Mouse (Mus musculus): Measurements from ENCODE around the gene Ccna1. TPM values are rescaled to one million over a fixed set of nuclear protein-coding genes. Genes with fewer than 3 reads are reported as not detected.

The Ccna1 gene
- polyA plus RNA-seq, 1 experiment from 2014 or later: 1.4 TPM

DNA sequence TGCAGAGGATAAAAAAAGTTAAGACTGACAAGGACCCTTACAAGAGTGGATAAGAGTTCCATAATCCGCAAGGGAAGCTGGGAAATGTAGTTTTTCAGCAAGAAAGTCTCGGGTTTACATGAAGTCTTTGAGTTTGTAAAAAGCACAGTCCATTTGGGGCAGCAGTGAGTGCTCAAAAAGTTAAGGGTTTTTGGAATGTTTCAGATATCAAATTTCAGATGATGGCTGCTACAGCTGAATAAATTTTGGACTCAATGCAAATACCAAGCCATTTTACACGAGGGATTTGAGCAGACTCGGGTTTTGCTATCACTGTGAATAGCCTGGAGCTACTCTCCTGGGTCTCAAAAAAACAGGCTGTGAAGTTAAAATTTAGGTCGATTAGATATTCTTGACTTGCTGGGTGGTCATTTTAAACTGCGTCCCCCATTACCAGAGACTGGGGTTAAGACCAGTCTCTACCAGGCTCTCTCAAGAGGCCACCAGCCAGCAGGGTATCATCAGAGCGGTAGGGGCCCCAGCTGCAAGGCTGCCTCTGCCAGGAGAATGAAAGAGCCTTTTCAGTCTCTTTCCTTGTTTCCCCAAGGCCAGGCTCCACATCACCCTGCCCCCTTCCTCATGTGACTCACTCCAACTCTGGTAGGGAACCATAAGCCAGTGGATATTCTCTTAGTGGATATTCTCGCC is 40.8 kb upstream of the Ccna1 start:
- TF ChIP-seq CTCF (IDR thresholded peaks at IDR 0.05; ENCODE audit: low read depth): peak; percentile 26; the same call in 1 of the 2 replicates
- H3K4me3 ChIP-seq (replicated peaks; ENCODE audit: low read depth, low read length): no peak overlapping the region
- H3K4me1 ChIP-seq (replicated peaks; ENCODE audit: insufficient read depth, low read length): no peaks in the 10 kb centered on the region
- H3K9me3 ChIP-seq (replicated peaks; ENCODE audit: low read length): no peaks in the 10 kb centered on the region
- no peak overlapping the region for H3K4me2 ChIP-seq (ENCODE audit: low read length)
- H3K9ac ChIP-seq (ENCODE audit: low read depth, low read length): no peak overlapping the region
- H3K27ac ChIP-seq: peak overlapping the region; percentile 64
- 37% methylated on average over 8 of the region's 8 CpGs for WGBS
- no peaks in the 10 kb centered on the region for H3K36me3 ChIP-seq (ENCODE audit: insufficient read depth, low read length)
- no peaks in the 10 kb centered on the region for H3K27me3 ChIP-seq (ENCODE audit: insufficient read depth, low read length)
- peak; percentile 85 for DNase-seq (ENCODE audit: low spot score)
- no peak for ATAC-seq (replicated peaks; ENCODE audit: low FRiP score, low read depth)

- no peak for ATAC-seq (replicated peaks; ENCODE audit: low FRiP score, low read depth)
Measured at GRCm38 (mm10) chr3:55093161-55093560, 37.9 kb upstream of the Ccna1 start.

GRCm38 (mm10) chr3:55089291-55089690 is 34.0 kb upstream of the Ccna1 start:
- H3K4me3 ChIP-seq (replicated peaks; ENCODE audit: low read depth, low read length): no peak overlapping the region
- WGBS: 69% methylated on average over 4 of the region's 4 CpGs
- ATAC-seq (replicated peaks; ENCODE audit: low FRiP score, low read depth) (no peak), DNase-seq (ENCODE audit: low spot score) (no peak)
- TF ChIP-seq CTCF (IDR thresholded peaks at IDR 0.05; ENCODE audit: low read depth): no peak
- no peaks in the 10 kb centered on the region for H3K36me3 ChIP-seq (ENCODE audit: insufficient read depth, low read length)
- H3K9me3 ChIP-seq (replicated peaks; ENCODE audit: low read length): no peaks in the 10 kb centered on the region
- no peaks in the 10 kb centered on the region for H3K27me3 ChIP-seq (ENCODE audit: insufficient read depth, low read length)
- H3K4me1 ChIP-seq (replicated peaks; ENCODE audit: insufficient read depth, low read length): no peaks in the 10 kb centered on the region
- no peak overlapping the region for H3K4me2 ChIP-seq (ENCODE audit: low read length)
- no peak overlapping the region for H3K27ac ChIP-seq
- no peak overlapping the region for H3K9ac ChIP-seq (ENCODE audit: low read depth, low read length)

More at GRCm38 (mm10) chr3:55093161-55093560, 37.9 kb upstream of the Ccna1 start:
- no peaks in the 10 kb centered on the region for H3K27me3 ChIP-seq (ENCODE audit: insufficient read depth, low read length)
- DNase-seq (ENCODE audit: low spot score): no peak
- no peak overlapping the region for H3K4me2 ChIP-seq (ENCODE audit: low read length)
- no peaks in the 10 kb centered on the region for H3K36me3 ChIP-seq (ENCODE audit: insufficient read depth, low read length)
- no peak overlapping the region for H3K9ac ChIP-seq (ENCODE audit: low read depth, low read length)
- no peak overlapping the region for H3K4me3 ChIP-seq (replicated peaks; ENCODE audit: low read depth, low read length)
- TF ChIP-seq CTCF (IDR thresholded peaks at IDR 0.05; ENCODE audit: low read depth): no peak
- H3K9me3 ChIP-seq (replicated peaks; ENCODE audit: low read length): no peaks in the 10 kb centered on the region
- no peak overlapping the region for H3K27ac ChIP-seq
- 66% methylated on average over 1 of the region's 1 CpGs for WGBS
- H3K4me1 ChIP-seq (replicated peaks; ENCODE audit: insufficient read depth, low read length): no peaks in the 10 kb centered on the region

- 50% methylated on average over 3 of the region's 3 CpGs for WGBS
- Histone ChIP-seq H3K4me3 (replicated peaks; ENCODE audit: low read depth, low read length) (no peak overlapping the region), H3K27me3 (ENCODE audit: insufficient read depth, low read length) (no peaks in the 10 kb centered on the region), H3K4me1 (replicated peaks; ENCODE audit: insufficient read depth, low read length) (no peaks in the 10 kb centered on the region), H3K4me2 (ENCODE audit: low read length) (no peak overlapping the region), H3K36me3 (ENCODE audit: insufficient read depth, low read length) (no peaks in the 10 kb centered on the region), H3K9me3 (replicated peaks; ENCODE audit: low read length) (no peaks in the 10 kb centered on the region), H3K9ac (ENCODE audit: low read depth, low read length) (no peak overlapping the region), H3K27ac (no peak overlapping the region)
- TF ChIP-seq CTCF (IDR thresholded peaks at IDR 0.05; ENCODE audit: low read depth): no peak
- ATAC-seq (replicated peaks; ENCODE audit: low FRiP score, low read depth) (no peak), DNase-seq (ENCODE audit: low spot score) (no peak)
Measured at GRCm38 (mm10) chr3:55088843-55089242, 33.5 kb upstream of the Ccna1 start.

DNA sequence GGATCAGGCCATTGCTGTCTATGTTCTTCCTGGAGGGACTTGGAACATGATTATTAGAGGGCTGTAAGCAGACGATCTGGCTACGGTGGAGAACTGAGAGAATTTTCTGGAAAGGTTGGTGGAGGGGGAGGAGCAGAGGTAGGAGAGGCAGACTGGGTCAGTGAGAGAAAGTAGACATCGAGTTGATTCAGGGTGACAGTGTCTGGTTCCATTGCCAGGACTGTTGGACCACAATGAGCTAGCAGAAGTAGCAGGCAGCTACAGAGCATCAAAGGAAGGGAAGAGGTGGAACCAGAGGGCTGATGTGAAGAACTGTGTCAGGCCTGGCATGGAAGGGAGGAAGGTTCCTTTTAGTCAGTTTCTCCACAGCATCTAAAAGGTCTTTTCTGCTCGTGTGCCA is 33.1 kb upstream of the Ccna1 start:
- ATAC-seq (replicated peaks; ENCODE audit: low FRiP score, low read depth): no peak
- H3K4me3 ChIP-seq (replicated peaks; ENCODE audit: low read depth, low read length): no peak overlapping the region
- no peak for DNase-seq (ENCODE audit: low spot score)
- H3K27me3 ChIP-seq (ENCODE audit: insufficient read depth, low read length): no peaks in the 10 kb centered on the region
- TF ChIP-seq CTCF (IDR thresholded peaks at IDR 0.05; ENCODE audit: low read depth): no peak
- 74% methylated on average over 4 of the region's 4 CpGs for WGBS
- H3K36me3 ChIP-seq (ENCODE audit: insufficient read depth, low read length): no peaks in the 10 kb centered on the region
- no peak overlapping the region for H3K4me2 ChIP-seq (ENCODE audit: low read length)
- no peak overlapping the region for H3K27ac ChIP-seq
- H3K9ac ChIP-seq (ENCODE audit: low read depth, low read length): no peak overlapping the region
- no peaks in the 10 kb centered on the region for H3K4me1 ChIP-seq (replicated peaks; ENCODE audit: insufficient read depth, low read length)
- H3K9me3 ChIP-seq (replicated peaks; ENCODE audit: low read length): no peaks in the 10 kb centered on the region

GRCm38 (mm10) chr3:55087360-55087759 is 32.1 kb upstream of the Ccna1 start:
- Histone ChIP-seq H3K27ac (no peak overlapping the region), H3K4me3 (replicated peaks; ENCODE audit: low read depth, low read length) (no peak overlapping the region), H3K9me3 (replicated peaks; ENCODE audit: low read length) (no peaks in the 10 kb centered on the region), H3K27me3 (ENCODE audit: insufficient read depth, low read length) (no peaks in the 10 kb centered on the region), H3K9ac (ENCODE audit: low read depth, low read length) (no peak overlapping the region), H3K4me1 (replicated peaks; ENCODE audit: insufficient read depth, low read length) (no peaks in the 10 kb centered on the region), H3K4me2 (ENCODE audit: low read length) (no peak overlapping the region), H3K36me3 (ENCODE audit: insufficient read depth, low read length) (no peaks in the 10 kb centered on the region)
- peak; percentile 44 for TF ChIP-seq CTCF (IDR thresholded peaks at IDR 0.05; ENCODE audit: low read depth)
- DNase-seq (ENCODE audit: low spot score) (no peak), ATAC-seq (replicated peaks; ENCODE audit: low FRiP score, low read depth) (no peak)
- WGBS: 67% methylated on average over 4 of the region's 4 CpGs

DNA sequence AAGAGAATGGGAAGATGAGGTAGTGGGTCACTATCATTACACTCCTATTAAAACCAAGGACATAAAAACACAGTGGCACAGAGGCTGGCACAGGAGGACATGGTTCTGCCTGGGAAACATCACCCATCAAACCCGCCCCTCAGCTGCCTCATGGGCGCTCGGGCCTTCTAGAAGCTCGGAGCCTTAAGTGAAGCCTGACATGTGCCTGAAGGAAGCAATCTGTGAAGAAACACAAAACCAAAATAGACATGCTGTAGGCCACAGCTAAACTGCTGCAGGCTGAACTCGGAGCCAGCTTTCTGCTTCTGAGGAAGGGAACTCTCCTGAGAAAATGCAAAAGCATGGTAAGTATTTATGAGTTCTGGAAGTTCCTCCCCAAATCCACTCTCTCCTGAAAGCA is 31.6 kb upstream of the Ccna1 start:
- Histone ChIP-seq H3K4me1 (replicated peaks; ENCODE audit: insufficient read depth, low read length) (no peaks in the 10 kb centered on the region), H3K9ac (ENCODE audit: low read depth, low read length) (no peak overlapping the region), H3K36me3 (ENCODE audit: insufficient read depth, low read length) (no peaks in the 10 kb centered on the region), H3K9me3 (replicated peaks; ENCODE audit: low read length) (no peaks in the 10 kb centered on the region), H3K4me3 (replicated peaks; ENCODE audit: low read depth, low read length) (no peak overlapping the region), H3K4me2 (ENCODE audit: low read length) (no peak overlapping the region), H3K27ac (no peak overlapping the region), H3K27me3 (ENCODE audit: insufficient read depth, low read length) (no peaks in the 10 kb centered on the region)
- ATAC-seq (replicated peaks; ENCODE audit: low FRiP score, low read depth) (no peak), DNase-seq (ENCODE audit: low spot score) (no peak)
- 74% methylated on average over 5 of the region's 5 CpGs for WGBS
- TF ChIP-seq CTCF (IDR thresholded peaks at IDR 0.05; ENCODE audit: low read depth): no peak

All from kidney, postnatal 0 days (tissue).